Mouse (Mus musculus) kidney, postnatal 4 days (tissue): ENCODE measurements around the gene Fam13c.
"Not testable (repeated sequence)": the region's sequence is repeated elsewhere in the genome, so short reads cannot be mapped to it uniquely, and the experiment has no call there.

Experiments
- DNase-seq, 2 experiments: peaks; one replicate each; pipeline ENCODE4 v3.0.0; 2021; ENCODE audit warnings: mixed read lengths in 2 of 2

The Fam13c gene

GRCm38 (mm10) chr10:70439676-70440521, at the start of gene Fam13c:
Fam13c (plus strand) TSS chr10:70440481.
- DNase-seq, result peak; percentile 37 to 54

DNA sequence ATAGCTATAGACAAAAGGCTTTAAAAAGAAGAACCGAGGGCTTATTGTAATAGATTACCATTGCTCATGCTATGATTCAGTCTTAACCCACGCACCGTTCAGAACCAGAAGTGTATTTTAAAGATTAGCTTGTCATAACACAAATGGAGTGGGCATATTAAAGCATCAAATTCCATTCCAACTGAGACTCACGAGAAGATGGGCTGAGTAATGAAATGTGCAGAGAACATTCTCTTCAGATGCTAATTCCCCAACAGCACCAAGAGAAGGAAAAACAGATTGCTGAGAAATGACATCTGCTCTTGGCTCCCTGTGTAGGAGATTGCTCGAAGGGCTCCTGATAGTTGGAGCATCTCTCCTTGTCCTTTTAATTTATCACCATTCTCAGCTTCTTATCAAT, 44.4 kb upstream of the Fam13c start:
- DNase-seq, result no peak

GRCm38 (mm10) chr10:70398224-70398623, 42.1 kb upstream of the Fam13c start:
- no peak for DNase-seq

- no peak for DNase-seq
Observed at GRCm38 (mm10) chr10:70402006-70402405, 38.3 kb upstream of the Fam13c start.

- no peak for DNase-seq
Observed at GRCm38 (mm10) chr10:70402711-70403110, 37.6 kb upstream of the Fam13c start.

DNA sequence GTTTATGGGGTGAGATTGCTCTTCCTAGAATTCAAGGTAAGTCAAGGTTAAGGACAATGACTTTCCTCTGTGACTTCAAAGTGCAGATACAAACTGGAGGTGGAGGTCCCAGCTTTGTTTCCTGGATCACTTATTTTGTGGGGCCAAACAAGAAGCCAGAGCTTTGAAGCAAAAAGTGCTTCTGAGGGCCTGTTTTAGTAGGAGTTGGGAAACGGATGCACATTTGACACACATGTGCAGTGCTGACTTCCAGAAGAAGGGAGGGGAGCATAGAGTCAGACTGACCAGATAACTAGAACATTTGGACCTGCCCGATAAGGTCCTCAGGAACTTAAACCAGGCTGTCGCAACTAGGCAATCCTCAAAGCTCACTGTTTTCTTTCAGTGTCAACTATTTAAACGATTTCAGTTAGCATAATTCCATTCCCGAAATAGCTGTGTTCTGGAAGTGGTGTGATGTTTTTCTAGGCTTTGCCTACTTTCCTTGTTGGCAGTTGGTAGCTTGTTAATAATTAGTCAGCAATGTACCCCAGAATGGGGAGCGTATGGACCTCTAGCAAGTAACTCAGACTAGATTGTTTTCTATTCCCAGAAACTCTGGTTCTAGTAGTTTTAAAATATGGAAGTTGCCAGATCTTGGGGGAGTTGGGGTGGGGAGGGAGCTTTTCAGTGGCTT, 22.3 kb upstream of the Fam13c start:
- no peak for DNase-seq

GRCm38 (mm10) chr10:70419282-70420264, 20.7 kb upstream of the Fam13c start:
- DNase-seq, result no peak

- no peak for DNase-seq
Observed at GRCm38 (mm10) chr10:70426373-70426772, 13.9 kb upstream of the Fam13c start.

DNA sequence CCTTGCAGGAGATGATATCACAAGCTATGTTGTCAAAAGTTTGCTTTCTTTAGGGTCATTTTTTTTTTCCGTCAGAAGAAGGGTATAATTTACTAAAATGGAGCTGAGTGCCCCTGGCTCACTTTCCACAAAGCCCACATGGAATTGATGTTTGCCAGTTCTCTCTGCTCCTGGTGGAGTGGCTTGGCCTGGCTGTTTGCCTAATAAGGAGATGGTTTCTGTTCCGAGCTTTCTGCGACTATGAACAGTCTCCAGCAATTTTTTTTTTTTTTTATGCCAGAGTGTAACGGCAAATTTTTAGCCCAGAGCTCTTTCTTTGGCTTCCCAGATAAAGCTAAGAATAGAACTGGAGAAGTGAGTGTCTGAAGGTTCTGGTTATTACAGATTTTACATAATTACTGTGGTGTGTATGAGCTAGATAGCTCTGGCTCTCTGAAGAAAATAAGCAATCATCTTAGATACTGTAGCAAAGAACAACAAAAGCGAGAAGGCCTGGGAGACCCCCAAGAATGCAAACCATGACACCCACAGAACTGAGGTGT, 12.1 kb upstream of the Fam13c start:
- DNase-seq, result no peak

GRCm38 (mm10) chr10:70429341-70429740, 10.9 kb upstream of the Fam13c start:
- DNase-seq, result no peak

- no peak for DNase-seq
Observed at GRCm38 (mm10) chr10:70433334-70433733, 6.9 kb upstream of the Fam13c start.

DNA sequence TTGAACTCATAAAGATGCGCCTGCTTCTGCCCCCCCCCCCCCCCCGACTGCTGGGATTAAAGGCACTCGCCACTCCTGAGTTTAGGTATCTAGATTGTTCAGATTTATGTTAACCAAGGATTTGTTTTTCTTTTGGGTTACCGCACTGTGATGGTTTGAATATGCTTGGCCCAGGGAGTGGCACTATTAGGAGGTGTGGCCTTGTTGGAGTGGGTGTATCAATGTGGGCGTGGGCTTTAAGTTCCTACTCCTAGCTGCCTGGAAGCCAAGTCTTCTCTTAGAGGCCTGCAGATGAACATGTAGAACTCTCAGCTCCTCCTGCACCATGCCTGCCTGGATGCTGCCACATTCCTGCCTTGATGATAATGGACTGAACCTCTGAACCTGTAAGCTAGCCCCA, 6.5 kb upstream of the Fam13c start:
- not testable (repeated sequence) for DNase-seq

- no peak for DNase-seq
Observed at GRCm38 (mm10) chr10:70436656-70437055, 3.6 kb upstream of the Fam13c start.

GRCm38 (mm10) chr10:70437289-70437688, 3.0 kb upstream of the Fam13c start:
- DNase-seq, result peak; percentile 63 to 76

- DNase-seq, result peak; percentile 66 to 78
Observed at GRCm38 (mm10) chr10:70440639-70441461, 569 bp downstream of the Fam13c start.

DNA sequence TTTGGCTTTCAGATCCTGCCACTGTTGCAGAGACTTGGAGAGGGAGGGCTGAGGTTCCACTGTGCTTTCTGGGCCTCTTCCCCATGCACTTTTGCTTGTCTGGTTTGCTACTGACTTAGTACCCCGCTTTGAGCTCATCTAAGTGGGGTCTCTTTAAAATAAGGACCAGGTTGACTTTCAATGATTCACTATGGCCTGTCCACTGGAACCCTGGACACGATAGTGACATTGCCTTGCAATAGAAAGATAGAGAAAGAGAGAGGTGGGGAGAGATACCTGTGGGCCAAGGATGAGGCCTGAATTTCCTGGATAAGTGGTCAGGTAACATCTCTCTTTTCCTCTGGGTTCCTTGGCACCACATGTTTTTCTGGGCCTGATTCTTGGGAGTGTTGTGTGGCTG, 1.9 kb downstream of the Fam13c start:
- no peak for DNase-seq

DNA sequence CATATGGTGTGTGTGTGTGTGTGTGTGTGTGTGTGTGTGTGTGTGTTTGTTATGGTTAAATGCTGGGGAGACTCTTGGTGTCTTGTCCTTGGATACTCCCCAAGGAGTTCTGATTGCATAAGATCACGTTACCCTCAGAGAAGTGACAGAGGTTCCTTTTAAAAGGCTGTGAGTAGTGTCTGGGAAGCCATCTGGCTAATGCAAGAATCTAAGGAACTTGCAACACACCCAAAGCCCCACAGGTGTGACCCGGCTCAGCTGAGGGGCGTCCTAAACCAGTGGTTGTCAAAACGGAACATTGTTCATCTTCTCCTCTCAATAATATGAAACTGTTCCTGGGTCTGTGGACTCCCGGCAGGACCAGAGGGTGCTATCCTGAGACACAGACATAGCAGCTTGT, 2.3 kb downstream of the Fam13c start:
- no peak for DNase-seq

- DNase-seq, result no peak
Observed at GRCm38 (mm10) chr10:70447787-70448186, 7.5 kb downstream of the Fam13c start.

GRCm38 (mm10) chr10:70449206-70449605, 8.9 kb downstream of the Fam13c start:
- no peak for DNase-seq

DNA sequence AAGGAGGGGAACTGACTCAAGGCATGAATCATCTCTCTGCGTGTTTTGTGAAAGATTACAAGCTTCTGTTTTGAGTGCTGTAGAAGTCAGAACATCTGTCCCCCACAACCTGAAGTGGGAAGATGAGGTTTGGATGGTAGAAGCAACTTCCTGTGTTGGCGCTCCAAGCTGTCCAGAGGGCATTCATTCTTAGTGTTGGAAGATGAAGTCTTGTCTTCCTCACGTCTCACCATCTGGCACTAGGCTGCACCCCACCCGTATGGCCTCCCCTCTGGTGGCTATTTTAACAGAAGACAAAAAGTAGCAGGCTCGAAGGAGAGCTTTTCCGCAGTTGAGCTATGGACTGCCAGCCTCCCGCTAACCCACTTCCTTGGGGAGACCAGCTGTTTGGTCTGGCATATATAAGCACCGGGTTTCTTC, 15.6 kb downstream of the Fam13c start:
- no peak for DNase-seq

- no peak for DNase-seq
Observed at GRCm38 (mm10) chr10:70458574-70459263, 18.4 kb downstream of the Fam13c start.
